Mouse (Mus musculus): ENCODE results near the gene Oca2.

Oca2 gene

DNA sequence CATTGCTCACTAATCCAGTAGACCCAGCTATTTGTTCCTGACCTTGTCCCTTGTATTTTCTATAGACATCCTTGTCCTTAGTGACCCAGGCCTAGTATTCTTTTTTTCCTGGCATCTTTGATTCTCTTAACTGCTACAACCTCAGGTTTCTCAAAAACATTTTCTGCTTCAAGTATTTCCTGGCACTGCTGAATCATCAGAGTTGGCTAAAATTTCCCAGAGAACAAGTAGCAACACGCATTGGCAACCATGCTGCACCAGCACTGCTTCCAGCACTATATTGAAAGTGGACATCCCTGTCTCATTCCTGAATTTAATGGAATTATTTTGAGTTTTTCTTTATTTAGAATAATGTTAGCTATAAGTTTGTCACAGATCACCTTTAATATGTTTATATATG is 143.1 kb downstream of the Oca2 start:
- DNase-seq: no peak

DNA sequence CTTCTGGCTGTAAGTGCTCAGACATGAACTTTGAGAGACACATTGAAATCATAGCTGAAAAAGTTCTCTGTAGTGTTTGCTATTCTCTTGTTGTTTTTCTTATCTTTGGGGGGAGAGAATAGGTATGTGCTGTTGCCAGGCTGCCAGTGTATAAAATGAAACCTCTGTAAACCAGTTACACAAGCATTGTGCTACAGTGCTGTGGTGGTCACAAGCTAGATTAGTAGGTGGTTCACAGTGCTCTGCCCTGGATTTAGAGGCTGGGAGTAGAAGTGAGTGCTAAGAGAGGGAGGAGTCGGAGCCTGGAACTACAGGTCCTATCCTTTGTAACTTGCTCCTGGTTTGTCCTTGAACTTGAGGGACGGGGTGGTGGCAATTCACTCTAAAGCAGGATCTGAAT is 148.7 kb downstream of the Oca2 start:
- peak in 1 of 2 experiments; percentile 3 for DNase-seq

DNA sequence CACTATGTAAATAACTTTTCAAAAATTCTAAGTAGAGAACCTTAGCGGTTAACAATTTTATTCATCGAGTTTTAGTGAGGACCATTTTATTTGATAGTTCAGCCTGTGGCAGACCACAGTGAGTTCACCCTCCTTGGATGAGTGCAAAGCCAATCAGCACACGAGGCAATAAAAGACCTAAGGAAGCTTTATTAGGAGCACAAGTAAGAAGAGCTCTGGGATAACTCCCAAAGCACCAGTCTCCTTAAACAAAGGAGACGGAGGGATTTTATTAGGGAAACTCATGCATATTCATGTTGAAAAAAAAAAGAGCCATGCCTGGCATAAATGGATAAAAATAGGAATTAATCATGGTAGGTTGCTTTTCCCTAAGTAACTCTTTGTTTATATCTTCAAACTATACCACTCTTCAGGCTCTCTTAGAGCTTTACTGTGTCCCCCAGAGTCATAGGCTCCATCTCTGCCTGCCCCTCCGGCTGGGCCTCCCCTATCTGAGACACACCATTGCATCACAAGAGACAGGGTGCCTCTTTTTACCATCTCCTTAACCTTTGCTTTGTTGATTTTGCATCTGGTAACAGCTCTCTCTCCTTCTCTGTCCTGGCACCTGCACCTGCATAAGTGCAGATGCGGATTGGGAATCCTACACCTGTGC is 178.7 kb downstream of the Oca2 start:
- no peak for DNase-seq

DNA sequence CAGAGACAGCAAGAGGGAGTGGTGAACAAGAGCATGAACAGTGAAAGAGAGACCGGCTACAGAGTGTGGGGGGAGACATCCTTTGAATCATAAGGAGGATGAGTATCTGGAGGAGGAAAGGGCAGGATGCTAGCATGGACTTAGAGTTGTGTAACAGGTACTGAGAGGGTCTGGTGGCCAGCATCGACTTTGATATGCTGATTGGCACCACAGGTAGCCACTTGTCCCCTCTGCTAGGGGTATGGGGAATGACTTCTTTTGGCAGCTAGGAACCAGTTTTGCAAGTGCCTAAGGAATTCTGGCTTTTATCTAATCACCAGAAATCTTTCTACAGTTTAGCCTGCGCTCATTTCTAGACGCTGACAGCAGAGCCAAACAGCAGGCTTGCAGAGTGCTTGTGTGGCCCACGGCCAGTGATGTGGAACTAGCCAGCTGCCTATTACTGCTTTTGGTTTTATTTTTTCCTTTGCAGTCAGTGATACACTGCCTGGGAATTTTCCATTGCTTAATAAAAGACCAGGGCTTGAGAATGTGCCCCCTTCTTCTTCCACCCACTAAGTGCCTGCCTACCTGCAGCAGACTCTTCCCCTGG is 179.8 kb downstream of the Oca2 start:
- peak; percentile 14 to 17 for DNase-seq

DNA sequence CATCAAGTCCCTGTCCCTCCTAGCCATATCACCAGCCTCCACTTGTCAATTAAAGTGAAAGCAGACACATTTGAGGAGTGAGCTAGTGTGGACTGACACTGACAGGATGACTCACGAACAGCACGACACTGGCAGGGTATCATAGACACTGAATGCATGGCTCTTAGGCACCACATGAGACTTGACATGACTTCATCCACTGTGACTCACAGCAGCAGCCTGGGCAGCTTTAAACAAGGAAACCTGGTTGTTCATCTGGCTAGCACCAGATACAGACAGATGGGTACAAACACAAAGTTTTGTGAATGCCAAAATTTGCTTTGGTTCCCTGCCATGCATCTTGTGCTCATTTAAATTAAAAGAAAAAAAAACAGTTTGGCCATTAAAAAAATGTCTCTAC is 182.4 kb downstream of the Oca2 start:
- no peak for DNase-seq

DNA sequence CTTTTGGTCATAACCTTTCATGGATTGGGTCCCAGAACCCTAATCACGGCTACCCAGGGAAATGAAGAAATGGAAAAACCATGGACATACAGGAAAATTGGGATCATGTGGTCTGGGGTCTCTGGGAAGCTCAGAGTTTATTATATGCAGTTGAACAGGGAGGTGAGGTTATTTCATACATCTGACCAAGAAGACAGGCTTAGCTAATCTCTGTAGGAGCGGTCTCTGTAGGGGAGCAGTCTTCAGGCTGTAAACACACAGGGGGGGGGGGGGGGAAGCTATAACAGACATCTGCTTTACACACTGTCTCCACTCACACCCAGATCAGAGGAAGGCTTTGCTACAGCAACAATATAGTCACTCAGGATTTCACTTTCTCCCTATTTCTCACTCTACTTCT is 184.0 kb downstream of the Oca2 start:
- DNase-seq: no peak

DNA sequence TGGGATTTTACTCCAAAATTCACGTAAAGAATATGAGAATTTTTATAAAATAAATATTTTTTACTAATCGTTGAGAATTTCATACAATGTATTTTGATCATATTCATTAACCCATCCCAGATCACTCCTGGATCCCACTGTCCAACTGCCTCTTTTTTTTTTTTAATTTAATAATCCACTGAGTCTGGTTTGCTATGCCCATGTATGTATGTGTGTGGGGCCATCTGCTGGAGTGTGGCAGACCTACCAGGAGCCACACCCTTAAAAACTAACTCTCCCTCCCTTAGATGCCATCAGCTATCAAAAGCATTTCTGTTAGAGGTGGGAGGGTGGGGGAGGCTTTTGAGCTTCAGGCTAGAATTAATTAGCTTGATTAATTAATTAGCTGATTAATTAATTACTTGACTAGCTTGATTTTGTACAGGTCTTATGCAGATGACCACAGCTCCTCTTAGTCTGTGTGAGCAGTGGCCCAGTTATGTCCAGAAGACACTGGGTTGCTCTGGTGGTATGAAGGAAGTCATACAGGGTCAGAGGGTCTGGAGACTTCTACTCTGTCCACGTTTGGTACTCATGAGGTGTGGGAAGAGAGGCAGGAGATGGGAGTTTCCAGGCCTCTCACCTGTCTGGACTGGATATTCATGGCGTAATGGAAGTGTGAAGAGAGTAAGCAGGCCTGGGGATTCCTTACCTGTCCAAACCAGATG is 221.4 kb downstream of the Oca2 start:
- DNase-seq: no peak

DNA sequence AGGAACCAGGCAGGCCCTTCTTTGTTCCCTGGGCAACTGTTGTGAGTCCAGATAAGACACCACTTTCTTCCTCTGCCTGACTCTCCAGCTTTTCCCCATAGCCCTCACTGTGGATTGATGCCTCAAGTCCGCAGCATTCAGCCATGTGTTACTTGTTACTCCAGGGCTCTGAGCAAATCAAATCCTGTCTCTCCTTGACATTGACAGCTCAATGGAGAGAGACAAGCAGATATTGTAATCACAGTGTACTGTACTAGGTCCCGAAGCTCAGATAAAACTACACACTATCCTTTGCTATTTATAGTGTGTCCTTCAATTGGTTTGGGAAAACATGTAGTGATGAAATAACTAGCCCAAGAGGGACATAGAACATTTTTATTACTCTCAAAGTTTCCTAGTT is 258.7 kb downstream of the Oca2 start:
- no peak for DNase-seq

DNA sequence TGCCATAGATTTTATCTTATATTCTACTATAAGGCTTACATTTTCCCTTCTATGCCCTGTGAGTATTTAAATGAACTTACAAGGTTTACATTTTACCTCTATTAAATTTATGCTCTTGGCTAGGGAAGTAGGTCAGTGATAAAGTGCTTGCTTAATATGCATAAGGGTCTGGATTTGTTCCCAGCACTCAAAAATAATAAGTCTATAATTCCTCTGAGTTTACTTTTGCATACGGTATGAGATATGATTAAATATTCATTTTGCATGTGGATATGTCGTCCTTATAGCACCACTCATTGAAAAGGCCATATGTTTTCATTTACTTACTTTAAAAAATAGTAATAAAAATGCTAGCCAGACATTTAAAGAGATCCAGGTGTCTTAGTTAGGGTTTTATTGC is 259.8 kb downstream of the Oca2 start:
- no peak for DNase-seq

DNA sequence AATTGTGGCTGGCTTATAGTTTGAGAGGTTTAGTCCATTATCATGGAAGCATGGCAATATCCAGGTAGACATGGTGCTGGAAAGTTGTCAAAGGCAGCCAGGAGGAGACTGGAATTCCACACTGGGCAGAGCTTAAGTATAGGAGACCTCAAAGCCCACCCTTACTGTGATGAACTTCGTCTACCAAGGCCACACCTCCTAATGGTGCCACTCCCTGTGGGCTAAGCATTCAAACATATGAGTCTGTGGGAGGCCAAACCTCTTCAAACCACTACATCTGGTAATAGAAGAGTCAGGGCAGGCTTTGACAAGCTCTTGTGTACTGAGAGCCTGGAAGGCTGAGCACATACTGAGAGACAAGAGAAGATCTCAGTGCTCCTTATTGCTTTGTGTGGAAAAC is 260.2 kb downstream of the Oca2 start:
- DNase-seq: no peak

DNA sequence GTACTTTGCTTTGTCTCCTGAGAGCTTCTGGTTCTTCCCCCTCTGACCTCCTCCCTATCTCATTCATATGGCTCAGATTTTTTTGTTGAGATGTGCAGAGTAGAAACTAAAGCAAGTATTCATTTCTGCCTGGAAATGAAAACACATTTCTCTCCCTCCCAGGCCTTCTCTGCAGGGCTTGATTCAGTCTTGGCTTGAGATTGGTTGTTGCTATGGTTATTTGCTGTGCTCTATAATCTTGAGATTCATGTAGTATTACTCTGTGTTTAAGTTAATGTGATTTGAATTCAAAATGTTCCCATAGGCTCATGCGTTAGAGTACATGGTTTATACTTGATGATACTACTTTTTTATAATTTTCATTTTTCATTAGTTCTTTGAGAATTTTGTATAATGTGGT is 260.9 kb downstream of the Oca2 start:
- no peak for DNase-seq

DNA sequence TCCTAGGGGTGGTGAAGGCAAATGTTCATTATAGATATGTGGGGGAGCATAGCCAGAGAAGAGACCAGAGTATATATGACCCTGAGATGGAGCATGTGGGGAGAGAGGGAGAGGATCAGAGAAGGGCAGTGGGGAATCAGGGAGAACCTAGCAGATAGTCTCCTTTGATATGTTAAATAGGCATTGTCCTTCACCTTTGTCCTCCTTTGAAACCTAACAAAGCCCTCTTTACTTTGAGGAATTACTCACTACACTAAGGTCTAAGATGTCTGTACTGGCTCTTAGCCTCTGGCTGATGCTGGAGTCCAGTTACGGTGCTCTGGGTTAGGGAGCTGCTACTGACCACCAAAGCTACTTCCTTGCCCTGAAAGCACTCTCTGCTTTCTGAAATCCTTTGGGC is 279.0 kb downstream of the Oca2 start:
- DNase-seq: no peak

DNA sequence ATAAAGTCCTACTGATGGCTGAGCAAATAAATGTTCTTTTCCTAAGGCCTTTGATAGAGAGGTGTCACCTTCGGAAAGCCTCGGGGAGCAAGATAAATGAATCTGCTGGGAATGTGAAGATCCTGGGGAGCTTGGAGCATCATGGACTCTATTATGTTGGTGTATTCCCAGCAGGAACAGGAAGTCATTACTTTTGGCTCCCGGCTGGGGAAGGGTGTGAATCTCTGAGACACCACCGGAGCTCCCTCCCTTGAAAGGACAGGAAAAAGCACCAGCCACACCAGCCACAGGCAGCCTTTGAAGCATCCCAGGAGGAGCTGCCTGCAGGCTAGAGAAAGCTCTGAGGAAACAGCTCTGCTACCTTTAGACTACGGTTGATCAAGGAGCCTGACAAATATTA is 280.2 kb downstream of the Oca2 start:
- no peak for DNase-seq

DNA sequence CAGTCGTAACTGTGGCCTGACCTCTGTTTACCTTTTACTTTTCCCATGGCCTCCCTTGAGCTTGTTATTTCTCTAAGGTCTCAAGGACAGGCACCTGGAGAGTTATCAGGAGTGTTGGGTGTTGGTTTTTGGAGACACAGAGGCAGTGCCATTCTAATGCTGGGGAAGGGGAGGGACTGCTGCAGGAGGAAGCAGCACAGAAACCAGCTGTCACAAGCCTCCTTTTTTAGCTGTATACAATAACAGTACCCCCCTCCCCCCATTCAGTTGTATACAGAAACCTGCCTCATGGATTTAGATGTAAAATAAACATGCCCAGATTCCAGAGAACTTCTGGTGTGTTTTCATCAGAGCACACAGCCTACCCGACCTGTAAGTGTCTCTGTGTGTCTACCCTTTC is 295.3 kb downstream of the Oca2 start:
- DNase-seq: no peak

DNA sequence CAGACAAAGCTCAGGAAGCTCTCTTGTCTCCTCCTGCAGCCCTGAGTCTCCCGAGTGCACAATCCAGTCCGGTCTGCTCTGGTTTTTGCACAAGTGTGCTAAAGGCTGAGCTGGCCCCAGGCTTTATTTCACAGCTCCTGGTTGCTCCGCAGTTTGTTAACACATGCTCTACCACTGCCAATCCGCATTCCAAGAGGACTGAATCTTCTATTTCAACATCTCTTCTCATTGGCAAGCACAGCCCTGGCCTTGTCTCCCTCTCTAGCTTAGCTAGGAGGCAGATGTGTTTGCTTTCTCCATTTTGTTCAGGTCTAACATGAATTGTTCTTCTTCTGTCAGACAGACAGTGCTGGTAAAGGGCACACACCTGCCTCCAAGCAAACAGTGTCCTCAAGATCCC is 309.7 kb downstream of the Oca2 start:
- DNase-seq: peak in 1 of 2 experiments; percentile 0

DNA sequence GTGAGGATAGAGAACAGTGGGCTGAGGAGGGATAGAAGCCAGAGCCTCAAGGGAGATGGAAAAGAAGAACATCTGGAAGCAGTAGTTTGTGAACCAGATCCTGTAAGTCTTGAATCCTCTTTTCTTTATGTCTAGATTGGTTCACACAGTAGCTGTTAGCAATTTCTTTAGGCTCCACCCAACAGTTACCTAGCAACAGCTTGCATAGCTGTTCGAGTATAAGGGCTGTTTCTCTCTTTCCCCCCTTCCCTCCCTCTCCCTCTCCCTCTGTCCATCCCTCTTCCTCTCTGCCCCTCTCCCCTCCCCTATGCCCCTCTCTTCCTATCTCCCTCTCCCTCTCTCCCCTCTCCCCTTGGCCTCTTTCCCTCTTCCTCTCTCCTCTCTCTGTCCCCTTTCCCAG is 312.2 kb downstream of the Oca2 start:
- DNase-seq: no peak
